18 mouse cellular contexts compared by ENCODE assay signal in the genomic region with DNA sequence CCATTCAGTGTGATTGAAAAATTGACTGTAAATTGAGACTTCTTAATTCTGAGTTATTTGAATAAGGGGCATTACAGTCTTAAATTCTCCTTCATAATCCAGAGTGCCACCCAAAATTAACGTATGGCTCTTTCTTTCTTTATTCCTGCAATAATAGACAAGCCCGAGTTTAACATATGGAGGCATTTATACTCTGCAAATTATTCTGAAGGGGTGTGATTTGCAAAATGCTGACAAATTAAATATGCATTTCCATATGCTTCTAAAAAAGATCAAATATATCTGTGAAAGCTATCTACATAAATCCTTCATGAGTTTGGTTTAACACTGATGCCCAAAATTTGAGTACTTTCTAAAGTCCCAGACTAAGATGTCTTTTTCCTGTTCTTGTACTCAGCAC.
"Had no signal": no experiment of that assay in that cellular context is flagged by ENCODE, and none has a peak within 500 bp of the region (broad histone marks: within the 10 kb centered on the region; RNA-seq: fewer than 3 reads in every experiment).

No protein-coding gene starts in this region.

- H3K4me1 ChIP-seq: limb, embryonic 10.5 days; limb, embryonic 13.5 days; liver, embryonic 12.5 days; liver, embryonic 15.5 days; lung, embryonic 15.5 days had no signal

- H3K9me3 ChIP-seq: limb, embryonic 10.5 days; limb, embryonic 13.5 days; liver, embryonic 12.5 days; liver, embryonic 15.5 days; lung, embryonic 15.5 days had no signal

- H3K36me3 ChIP-seq: limb, embryonic 10.5 days; limb, embryonic 13.5 days; liver, embryonic 12.5 days; liver, embryonic 15.5 days; lung, embryonic 15.5 days had no signal

- H3K4me3 ChIP-seq: limb, embryonic 10.5 days; limb, embryonic 13.5 days; liver, embryonic 12.5 days; liver, embryonic 15.5 days; lung, embryonic 15.5 days had no signal

- H3K27ac ChIP-seq: limb, embryonic 10.5 days; limb, embryonic 13.5 days; liver, embryonic 12.5 days; liver, embryonic 15.5 days; lung, embryonic 15.5 days; stomach, postnatal 0 days had no signal

- H3K9ac ChIP-seq: limb, embryonic 13.5 days; liver, embryonic 12.5 days; liver, embryonic 15.5 days; lung, embryonic 15.5 days had no signal

- ATAC-seq: liver, embryonic 12.5 days had no signal

- H3K4me2 ChIP-seq: limb, embryonic 13.5 days; liver, embryonic 12.5 days; liver, embryonic 15.5 days; lung, embryonic 15.5 days; midbrain, embryonic 11.5 days had no signal

- H3K27me3 ChIP-seq: limb, embryonic 13.5 days; liver, embryonic 12.5 days; liver, embryonic 15.5 days; lung, embryonic 15.5 days had no signal

- DNase-seq: kidney, adult 9 months; kidney, postnatal 14 days; kidney, postnatal 4 days; liver; lung, adult 18-20 months; lung, postnatal 10 days; lung, postnatal 36 days; midbrain, embryonic 14.5 days; thymus, adult 2 months; thymus, postnatal 14 days; thymus, postnatal 4 days had no signal
